Mouse (Mus musculus): ENCODE measurements at regions not wholly inside any gene's neighbourhood (a gene's known extent, or its start where the extent isn't known, plus 50 kb on each side); places are given as distances from the start of the nearest gene placed in this dataset.

- DNase-seq = no peak
Measured at GRCm38 (mm10) chr1:19951680-19952248, 666.1 kb downstream of the Pkhd1 start.

- DNase-seq = no peak
Measured at GRCm38 (mm10) chr1:19973364-19973763, 644.5 kb downstream of the Pkhd1 start.

GRCm38 (mm10) chr1:19973981-19974380, 643.9 kb downstream of the Pkhd1 start:
- DNase-seq = no peak

- DNase-seq = no peak
Measured at GRCm38 (mm10) chr1:19975436-19975835, 642.4 kb downstream of the Pkhd1 start.

- DNase-seq = no peak
Measured at GRCm38 (mm10) chr1:19981189-19981588, 636.7 kb downstream of the Pkhd1 start.

- no peak for DNase-seq
Measured at GRCm38 (mm10) chr1:19982791-19983190, 635.1 kb downstream of the Pkhd1 start.

GRCm38 (mm10) chr1:19983504-19983903, 634.4 kb downstream of the Pkhd1 start:
- no peak for DNase-seq

- no peak for DNase-seq
Measured at GRCm38 (mm10) chr1:19989921-19990320, 627.9 kb downstream of the Pkhd1 start.

Data from right cerebral cortex, postnatal 14 days (tissue).